Mouse (Mus musculus) embryonic facial prominence, embryonic 14.5 days (tissue): ENCODE data around the gene Suox. TPM values are rescaled to one million over a fixed set of nuclear protein-coding genes. Genes with fewer than 3 reads are reported as not detected.

Source experiments
- ATAC-seq: fragments of 200-750 bp; cut with Nextera tagmentation; 2 replicates; pipeline ENCODE4 v1.8.0; 2017; ENCODE audit warnings: low read depth, moderate number of reproducible peaks, moderate TSS enrichment
- DNase-seq: peaks from one replicate; pipeline ENCODE4 v3.0.0-alpha.2; 2015; ENCODE audit warnings: low spot score
- H3K27ac ChIP-seq: fragments of 300-500 bp; sonication (generic); replicated peaks from 2 replicates; pipeline ENCODE4 v1.5.1; 2014; ENCODE audit warnings: low read depth, mild to moderate bottlenecking, low read length, moderate library complexity
- H3K27me3 ChIP-seq: fragments of 300-500 bp; sonication (generic); replicated peaks from 2 replicates; pipeline ENCODE4 v1.6.1; 2014; ENCODE audit warnings: low read length; ENCODE audit not compliant: control insufficient read depth, insufficient read depth
- H3K36me3 ChIP-seq: fragments of 300-500 bp; sonication (generic); 2 replicates; pipeline ENCODE4 v1.6.1; 2014; ENCODE audit warnings: low read length, mixed read lengths; ENCODE audit not compliant: control insufficient read depth, insufficient read depth
- H3K4me1 ChIP-seq: fragments of 300-500 bp; sonication (generic); 2 replicates; pipeline ENCODE4 v1.6.1; 2014; ENCODE audit warnings: antibody characterized with exemption, low read length; ENCODE audit not compliant: control insufficient read depth, insufficient read depth
- H3K4me2 ChIP-seq: fragments of 300-500 bp; sonication (generic); 2 replicates; pipeline ENCODE4 v1.6.1; 2014; ENCODE audit warnings: low read depth, mild to moderate bottlenecking, low read length, moderate library complexity, mixed read lengths
- H3K4me3 ChIP-seq: fragments of 300-500 bp; sonication (generic); 2 replicates; pipeline ENCODE4 v1.5.1; 2014; ENCODE audit warnings: low read depth, mild to moderate bottlenecking, low read length
- H3K9ac ChIP-seq: fragments of 300-500 bp; sonication (generic); 2 replicates; pipeline ENCODE4 v1.6.1; 2014; ENCODE audit warnings: low read depth, mild to moderate bottlenecking, low read length, moderate library complexity, mixed read lengths
- H3K9me3 ChIP-seq: fragments of 300-500 bp; sonication (generic); 2 replicates; pipeline ENCODE4 v1.6.1; 2016; ENCODE audit warnings: low read length; ENCODE audit not compliant: control insufficient read depth
- WGBS: fragments of 180-500 bp; shearing (Covaris S2); extraction: QIAGEN DNeasy Blood & Tissue Kit; methylation state at CpG from one replicate; pipeline ENCODE4 v1.1.7; 2014; 5-methylcytosine and 5-hydroxymethylcytosine counted together
- polyA plus RNA-seq: library from polyadenylated mRNA; unstranded; fragments of >200 nt; fragmentation: Nextera tagmentation; extraction: Ambion mirVana; gene quantifications from 2 replicates; pipeline ENCODE4 v1.2.1, GENCODE M21; 2014

Gene Suox
- polyA plus RNA-seq, 1 experiment from 2014 or later: 11.1 TPM

DNA sequence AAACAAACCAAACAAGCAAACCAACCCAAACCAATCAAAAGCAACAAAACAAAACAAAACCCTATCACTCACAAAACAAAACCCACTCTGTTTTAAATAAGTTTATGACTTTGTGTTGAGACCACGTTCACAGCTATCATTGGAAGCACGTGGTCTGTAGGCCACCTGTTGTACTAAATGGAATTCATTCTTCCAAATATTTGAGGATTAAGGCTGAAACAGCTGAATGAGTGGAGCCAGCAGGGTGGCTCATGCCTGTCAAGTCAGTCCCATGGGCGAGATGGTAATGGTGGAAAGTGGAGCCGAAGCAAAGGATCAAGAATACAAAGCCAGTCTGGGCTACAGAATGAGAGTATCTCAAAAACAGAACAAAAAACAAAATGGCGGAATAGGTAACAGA is 26.8 kb upstream of the Suox start:
- no peak overlapping the region for H3K27ac ChIP-seq
- DNase-seq (peak; percentile 66), ATAC-seq (no peak)
- peaks cover 50% of the 10 kb centered on the region for H3K36me3 ChIP-seq
- H3K4me3 ChIP-seq: no peak overlapping the region
- H3K27me3 ChIP-seq: no peaks in the 10 kb centered on the region
- no peak overlapping the region for H3K4me2 ChIP-seq
- peaks cover 9% of the 10 kb centered on the region; the same call in 1 of the 2 replicates for H3K4me1 ChIP-seq
- H3K9me3 ChIP-seq: no peaks in the 10 kb centered on the region
- WGBS: 85% methylated on average over 5 of the region's 5 CpGs
- H3K9ac ChIP-seq: no peak overlapping the region

DNA sequence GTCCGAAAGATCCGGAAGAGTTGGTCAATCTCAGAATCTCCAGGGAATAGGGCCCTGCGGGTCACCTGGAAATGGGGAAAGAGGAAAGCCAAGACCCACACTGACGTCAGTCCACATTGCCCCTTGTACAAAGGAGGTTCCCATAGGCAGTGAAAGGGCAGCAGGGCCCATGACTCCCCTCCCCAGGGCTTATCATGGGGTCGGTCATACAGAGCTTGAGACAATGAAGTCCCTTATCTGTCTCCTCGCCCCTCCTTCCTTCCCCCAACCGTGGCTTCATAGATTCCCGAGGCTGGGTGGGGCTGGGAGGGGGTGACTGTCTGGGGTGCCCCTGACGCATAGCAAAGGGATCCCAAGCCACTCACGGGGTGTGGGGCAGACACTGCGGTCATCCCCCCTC is 25.7 kb upstream of the Suox start:
- WGBS: 74% methylated on average over 10 of the region's 11 CpGs
- no peak overlapping the region for H3K27ac ChIP-seq
- H3K27me3 ChIP-seq: no peaks in the 10 kb centered on the region
- peaks cover 50% of the 10 kb centered on the region for H3K36me3 ChIP-seq
- ATAC-seq: no peak
- H3K4me2 ChIP-seq: no peak overlapping the region
- H3K9me3 ChIP-seq: no peaks in the 10 kb centered on the region
- no peak for DNase-seq
- H3K9ac ChIP-seq: no peak overlapping the region
- H3K4me3 ChIP-seq: no peak overlapping the region
- H3K4me1 ChIP-seq: peaks cover 6% of the 10 kb centered on the region; the same call in 1 of the 2 replicates

DNA sequence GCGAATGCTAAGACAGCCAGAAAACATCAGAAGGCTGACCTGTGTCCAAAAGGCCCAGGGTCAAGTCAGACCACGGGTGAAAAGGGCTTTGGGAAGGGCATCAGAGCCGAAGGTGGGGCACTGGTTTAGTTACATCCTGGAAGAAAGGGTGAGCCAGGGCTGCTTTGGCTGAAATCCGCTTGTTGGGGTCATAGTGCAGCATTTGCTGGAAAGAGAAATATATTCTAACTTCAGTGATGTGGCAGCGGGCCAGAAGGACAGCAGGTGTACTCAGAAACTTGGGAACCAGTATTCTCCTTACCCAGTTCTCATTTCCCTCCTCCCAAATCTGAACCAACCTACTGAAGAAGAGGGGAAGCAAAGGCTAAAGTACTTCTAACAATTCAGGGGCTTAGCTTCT is 25.1 kb upstream of the Suox start:
- Histone ChIP-seq H3K4me1 (peaks cover 5% of the 10 kb centered on the region; the same call in 1 of the 2 replicates), H3K9ac (no peak overlapping the region), H3K27me3 (no peaks in the 10 kb centered on the region), H3K27ac (no peak overlapping the region), H3K4me3 (no peak overlapping the region), H3K4me2 (no peak overlapping the region), H3K9me3 (no peaks in the 10 kb centered on the region), H3K36me3 (peaks cover 50% of the 10 kb centered on the region)
- WGBS: 82% methylated on average over 5 of the region's 5 CpGs
- DNase-seq: no peak
- ATAC-seq: no peak

DNA sequence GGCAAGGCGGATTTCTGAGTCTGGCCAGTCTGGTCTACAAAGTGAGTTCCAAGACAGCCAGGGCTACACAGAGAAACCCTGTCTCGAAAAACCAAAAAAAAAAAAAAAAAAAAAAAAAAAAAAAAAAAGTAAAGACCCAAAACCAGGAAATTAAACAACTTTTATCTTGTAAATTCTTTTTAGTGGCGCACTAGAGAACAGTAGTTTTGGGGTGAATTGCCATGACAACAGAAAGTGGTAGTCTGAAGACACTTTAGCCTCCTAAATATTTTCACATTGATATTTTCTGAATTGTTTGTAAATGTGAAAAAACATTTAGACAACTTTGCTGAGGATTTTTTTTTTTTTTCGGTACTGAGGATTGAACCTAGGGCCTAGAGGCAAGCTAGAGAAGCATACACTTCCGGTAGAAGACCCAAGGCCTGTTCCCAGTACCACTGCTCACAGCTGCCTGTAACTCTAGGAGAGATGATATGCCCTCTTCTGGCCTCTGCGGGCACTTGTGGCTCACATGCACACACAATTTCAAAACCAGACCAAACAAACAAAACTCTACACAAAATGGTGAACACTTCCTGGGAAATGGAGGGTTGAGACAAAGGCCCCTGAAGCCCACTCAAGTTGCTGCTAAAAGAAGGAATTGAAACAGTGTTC is 23.3 kb upstream of the Suox start:
- Histone ChIP-seq H3K27me3 (no peaks in the 10 kb centered on the region), H3K4me2 (peak overlapping the region; percentile 62), H3K9me3 (no peaks in the 10 kb centered on the region), H3K4me1 (no peaks in the 10 kb centered on the region), H3K4me3 (no peak overlapping the region), H3K27ac (peak overlapping the region; percentile 74; the same call in 1 of the 2 replicates), H3K36me3 (peaks cover 43% of the 10 kb centered on the region), H3K9ac (no peak overlapping the region)
- DNase-seq (no peak), ATAC-seq (no peak)
- WGBS: 84% methylated on average over 6 of the region's 6 CpGs

DNA sequence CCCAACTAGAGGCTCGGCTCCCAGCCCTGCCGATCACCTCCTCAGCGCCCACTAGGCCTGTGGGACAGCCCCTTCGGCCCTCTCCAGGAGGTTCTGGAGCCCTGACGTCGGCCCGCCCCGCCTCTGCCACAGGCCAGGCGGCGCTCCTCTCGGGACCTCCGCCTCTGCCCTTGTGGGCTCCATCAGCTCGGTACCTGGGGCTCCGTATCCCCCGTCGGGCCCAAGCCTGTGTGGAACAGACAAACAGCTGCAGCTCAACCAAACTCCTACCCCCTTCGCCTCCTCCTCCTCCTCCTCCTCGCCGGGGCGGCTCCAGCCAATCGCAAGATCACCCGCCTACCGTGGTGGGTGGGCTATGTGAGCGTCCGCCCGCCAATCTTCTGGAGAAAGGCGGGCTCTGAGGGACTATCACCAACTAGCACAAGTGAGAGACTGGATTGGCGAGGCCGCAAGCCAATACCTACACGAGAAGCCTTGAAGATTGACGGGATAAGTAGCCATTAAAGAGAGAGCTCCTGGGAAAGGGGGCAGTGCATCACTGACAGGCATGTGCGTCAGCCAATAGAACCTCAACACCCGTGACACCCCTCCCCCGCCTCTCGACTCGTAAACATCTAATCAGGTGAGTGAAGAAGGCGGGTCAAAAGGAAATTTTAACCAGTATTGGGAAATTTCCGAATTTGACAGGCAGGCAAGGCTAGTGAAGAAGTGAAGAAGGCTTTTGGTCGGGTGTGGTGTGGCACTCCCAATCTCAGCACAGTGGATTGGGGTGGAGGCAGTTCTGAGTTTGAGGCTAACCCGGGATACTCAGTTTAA is 22.3 kb upstream of the Suox start, which contains the start of gene Rab5b:
TSS of gene Rab5b (minus strand) at position 273 of the 816 bp plus-strand sequence.
- DNase-seq: peak; percentile 100
- Histone ChIP-seq H3K27ac (peak within 1 kb of the TSS; percentile 97), H3K4me1 (no peaks in the 10 kb centered on the region), H3K4me2 (peak within 1 kb of the TSS; percentile 87), H3K36me3 (peaks cover 33% of the 10 kb centered on the region), H3K9ac (peak within 1 kb of the TSS; percentile 94), H3K27me3 (no peaks in the 10 kb centered on the region), H3K9me3 (no peaks in the 10 kb centered on the region), H3K4me3 (peak within 1 kb of the TSS; percentile 93)
- WGBS: under 1% methylated on average over 34 of the region's 40 CpGs
- ATAC-seq: peak; percentile 98

DNA sequence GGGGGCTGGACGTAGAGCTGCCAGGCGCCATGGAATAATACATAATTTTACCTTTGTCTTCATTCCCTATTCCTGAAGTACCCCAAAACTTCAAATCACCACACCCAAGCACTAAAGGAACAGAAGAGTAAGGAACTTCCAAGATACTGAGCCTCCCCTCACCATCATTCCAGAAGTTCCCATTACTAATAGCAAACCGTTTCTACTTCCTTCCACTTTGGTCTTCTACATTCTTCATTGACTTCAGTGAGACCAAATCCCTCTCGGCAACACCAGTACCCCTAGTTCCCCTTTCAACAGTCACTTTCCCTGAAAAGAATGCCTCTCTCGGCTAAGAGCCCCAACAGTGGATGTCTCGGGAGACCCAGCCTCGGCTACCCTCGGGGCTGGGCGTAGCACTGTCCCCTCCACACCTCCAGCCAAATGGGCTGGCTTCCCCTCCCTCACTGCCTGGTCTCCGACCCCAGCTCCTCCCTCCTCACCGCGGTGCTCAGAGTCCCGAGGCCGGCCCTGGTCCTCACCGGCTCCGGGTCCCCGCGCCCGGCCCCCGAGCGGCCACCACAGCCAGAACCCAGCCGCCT is 21.6 kb upstream of the Suox start:
- under 1% methylated on average over 21 of the region's 22 CpGs for WGBS
- Histone ChIP-seq H3K4me3 (peak overlapping the region; percentile 93), H3K27ac (peak overlapping the region; percentile 97), H3K27me3 (no peaks in the 10 kb centered on the region), H3K9ac (peak overlapping the region; percentile 94), H3K9me3 (no peaks in the 10 kb centered on the region), H3K4me2 (peak overlapping the region; percentile 87), H3K4me1 (no peaks in the 10 kb centered on the region), H3K36me3 (peaks cover 26% of the 10 kb centered on the region)
- DNase-seq (no peak), ATAC-seq (no peak)

DNA sequence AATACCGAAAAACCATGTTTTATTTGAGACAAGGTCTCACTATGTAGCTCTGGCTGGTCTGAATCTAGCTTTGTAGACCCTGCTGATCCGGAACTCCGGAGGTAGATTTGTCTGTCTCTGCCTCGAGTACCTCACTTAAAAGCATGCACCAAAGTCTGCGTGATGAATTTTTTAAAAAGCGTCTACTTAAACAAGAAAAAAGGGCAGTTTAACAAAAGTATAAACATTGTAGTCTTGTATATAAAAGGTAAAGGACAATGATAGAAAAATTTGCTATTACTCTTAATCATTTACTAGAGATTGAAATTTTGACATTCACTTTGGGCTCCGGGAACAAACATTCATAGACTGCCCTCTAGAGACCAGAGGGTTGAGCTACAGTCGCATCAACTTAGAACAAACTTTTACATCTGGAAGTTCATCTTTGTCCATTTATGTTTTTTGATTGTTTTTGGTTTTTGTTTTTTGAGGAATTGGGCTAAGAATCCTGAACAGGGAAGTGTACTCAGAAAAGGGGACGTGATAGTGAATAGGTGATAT is 666 bp upstream of the Suox start:
- DNase-seq: peak; percentile 70
- WGBS: 2% methylated on average over 9 of the region's 9 CpGs
- no peak for ATAC-seq
- H3K9me3 ChIP-seq: no peaks in the 10 kb centered on the region
- no peaks in the 10 kb centered on the region for H3K27me3 ChIP-seq
- peak overlapping the region; percentile 71 for H3K9ac ChIP-seq
- H3K36me3 ChIP-seq: peaks cover 17% of the 10 kb centered on the region
- H3K27ac ChIP-seq: peak overlapping the region; percentile 73; the same call in 1 of the 2 replicates
- H3K4me2 ChIP-seq: peak overlapping the region; percentile 94
- peak overlapping the region; percentile 69 for H3K4me3 ChIP-seq
- H3K4me1 ChIP-seq: peaks cover 5% of the 10 kb centered on the region; the same call in 1 of the 2 replicates

DNA sequence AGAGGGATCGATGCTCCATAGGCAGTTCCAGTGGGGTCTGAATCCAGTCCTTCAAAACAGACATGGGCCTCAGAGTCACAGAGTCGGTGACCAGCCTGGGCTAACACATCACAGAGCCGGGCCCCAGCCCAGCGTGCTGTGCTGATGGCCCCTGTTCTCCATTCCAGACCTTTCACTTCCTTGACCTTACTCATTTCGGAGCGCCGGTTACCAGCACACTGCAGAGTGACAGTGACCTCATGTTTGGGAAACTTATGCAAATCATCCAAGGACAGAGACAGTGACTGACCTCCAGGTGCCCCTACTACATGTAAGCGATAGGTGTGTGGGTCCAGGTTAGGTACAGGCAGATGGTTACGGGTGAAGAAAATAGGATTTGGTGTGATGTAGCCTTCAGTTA is 2.7 kb downstream of the Suox start:
- Histone ChIP-seq H3K27me3 (no peaks in the 10 kb centered on the region), H3K4me2 (no peak overlapping the region), H3K4me1 (peaks cover 10% of the 10 kb centered on the region), H3K27ac (no peak overlapping the region), H3K4me3 (no peak overlapping the region), H3K36me3 (peaks cover 13% of the 10 kb centered on the region; the same call in 1 of the 2 replicates), H3K9me3 (no peaks in the 10 kb centered on the region), H3K9ac (no peak overlapping the region)
- ATAC-seq (no peak), DNase-seq (no peak)
- 88% methylated on average over 9 of the region's 9 CpGs for WGBS
